Mouse (Mus musculus): ENCODE measurements at regions not wholly inside any gene's neighbourhood (a gene's known extent, or its start where the extent isn't known, plus 50 kb on each side); places are given as distances from the start of the nearest gene placed in this dataset.

GRCm38 (mm10) chr13:112012640-112013039, 203.8 kb upstream of the Map3k1 start:
- TF ChIP-seq CTCF (IDR thresholded peaks at IDR 0.05; ENCODE audit: borderline replicate concordance, insufficient read depth, low read depth, low read length) (no peak), POLR2A (IDR thresholded peaks at IDR 0.05; ENCODE audit: borderline replicate concordance, insufficient read depth, low read length) (no peak)

Measured in cerebellum, adult 2 months (tissue).